Mouse (Mus musculus) embryo, embryonic 11.5 days (tissue): ENCODE measurements at regions not wholly inside any gene's neighbourhood (a gene's known extent, or its start where the extent isn't known, plus 50 kb on each side); places are given as distances from the start of the nearest gene placed in this dataset.
A peak's percentile ranks its signal among the peaks of the same experiment; 100 is the strongest.
"Not testable (repeated sequence)": the region's sequence is repeated elsewhere in the genome, so short reads cannot be mapped to it uniquely, and the experiment has no call there.

Experiments
- DNase-seq: peaks from one replicate; pipeline ENCODE4 v3.0.0-alpha.2; 2012; ENCODE audit warnings: low read depth, low spot score

GRCm38 (mm10) chr10:103507051-103507450 is 139.5 kb downstream of the Slc6a15 start:
- DNase-seq, result not testable (repeated sequence)

- DNase-seq, result no peak
Measured at GRCm38 (mm10) chr10:103544502-103544901, 176.9 kb downstream of the Slc6a15 start.

- no peak for DNase-seq
Measured at GRCm38 (mm10) chr10:103549510-103549909, 181.9 kb downstream of the Slc6a15 start.

- no peak for DNase-seq
Measured at GRCm38 (mm10) chr10:103585097-103585496, 217.5 kb downstream of the Slc6a15 start.

GRCm38 (mm10) chr10:103585504-103585903 is 217.9 kb downstream of the Slc6a15 start:
- DNase-seq, result no peak

- DNase-seq, result no peak
Measured at GRCm38 (mm10) chr10:103591985-103592384, 224.4 kb downstream of the Slc6a15 start.

- no peak for DNase-seq
Measured at GRCm38 (mm10) chr10:103641162-103641561, 273.6 kb downstream of the Slc6a15 start.

GRCm38 (mm10) chr10:103649848-103650247 is 282.3 kb downstream of the Slc6a15 start:
- no peak for DNase-seq

- DNase-seq, result no peak
Measured at GRCm38 (mm10) chr10:103673081-103673480, 305.5 kb downstream of the Slc6a15 start.

- no peak for DNase-seq
Measured at GRCm38 (mm10) chr10:103673765-103674164, 306.2 kb downstream of the Slc6a15 start.

GRCm38 (mm10) chr10:103692682-103693081 is 325.1 kb downstream of the Slc6a15 start:
- no peak for DNase-seq

- no peak for DNase-seq
Measured at GRCm38 (mm10) chr10:103715080-103715725, 347.6 kb downstream of the Slc6a15 start.

GRCm38 (mm10) chr10:103718998-103719662 is 351.5 kb downstream of the Slc6a15 start:
- DNase-seq, result no peak

- DNase-seq, result peak; percentile 51
Measured at GRCm38 (mm10) chr10:103726680-103727079, 359.1 kb downstream of the Slc6a15 start.

GRCm38 (mm10) chr10:103731522-103731921 is 363.9 kb downstream of the Slc6a15 start:
- DNase-seq, result no peak

GRCm38 (mm10) chr10:103731981-103732380 is 364.4 kb downstream of the Slc6a15 start:
- no peak for DNase-seq

- no peak for DNase-seq
Measured at GRCm38 (mm10) chr10:103780127-103780526, 362.7 kb upstream of the Gm21293 start.

GRCm38 (mm10) chr10:103784920-103785319 is 357.9 kb upstream of the Gm21293 start:
- DNase-seq, result no peak

- no peak for DNase-seq
Measured at GRCm38 (mm10) chr10:103829079-103829478, 313.7 kb upstream of the Gm21293 start.

- no peak for DNase-seq
Measured at GRCm38 (mm10) chr10:103832063-103832462, 310.7 kb upstream of the Gm21293 start.

- no peak for DNase-seq
Measured at GRCm38 (mm10) chr10:103855211-103855610, 287.6 kb upstream of the Gm21293 start.

- DNase-seq, result no peak
Measured at GRCm38 (mm10) chr10:103860890-103861289, 281.9 kb upstream of the Gm21293 start.

GRCm38 (mm10) chr10:103862120-103862519 is 280.7 kb upstream of the Gm21293 start:
- DNase-seq, result no peak
